Mouse (Mus musculus): Measurements from ENCODE around the gene Tbx10.
"Not testable (repeated sequence)": the region's sequence is repeated elsewhere in the genome, so short reads cannot be mapped to it uniquely, and the experiment has no call there.

Tbx10 gene

DNA sequence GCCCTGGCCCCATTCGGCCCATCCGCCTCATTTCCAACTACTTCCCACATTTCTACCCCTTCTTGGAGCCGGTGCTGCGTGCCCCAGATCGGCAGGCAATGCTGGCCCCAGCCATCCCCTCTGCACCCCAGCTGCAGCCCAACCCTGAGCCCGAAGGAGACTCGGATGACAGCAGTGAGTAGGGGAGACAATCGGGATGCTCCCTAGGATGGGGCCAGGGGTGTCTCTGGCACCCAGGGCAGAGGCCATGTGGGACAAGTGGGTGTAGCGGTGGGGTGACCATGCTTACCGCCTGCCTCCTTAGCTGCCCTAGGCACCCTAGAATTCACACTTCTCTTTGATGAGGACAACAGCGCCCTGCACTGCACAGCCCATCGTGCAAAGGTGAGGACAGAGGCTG lies 11.1 kb downstream of the Tbx10 start:
- no peak for DNase-seq (ENCODE audit: low read depth, low spot score)

DNA sequence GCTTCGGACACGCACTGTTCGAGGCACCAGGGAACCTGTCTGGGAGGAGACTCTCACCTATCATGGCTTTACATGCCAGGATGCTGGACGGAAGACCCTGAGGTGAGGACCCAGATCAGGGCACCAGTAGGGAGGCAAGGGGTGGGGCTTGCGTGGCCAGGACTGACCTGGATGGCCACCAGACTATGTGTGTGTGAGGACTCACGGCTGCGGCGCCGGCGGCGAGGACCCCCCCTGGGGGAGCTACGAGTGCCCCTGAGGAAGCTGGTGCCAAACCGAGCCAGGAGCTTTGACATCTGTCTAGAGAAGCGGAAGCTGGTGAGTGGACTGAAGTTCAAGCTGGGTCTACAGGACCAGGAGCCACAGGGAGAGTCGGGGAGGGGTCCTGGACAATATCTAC lies 11.8 kb downstream of the Tbx10 start:
- DNase-seq (ENCODE audit: low read depth, low spot score) = no peak

- DNase-seq (ENCODE audit: low read depth, low spot score) = no peak
Measured at GRCm38 (mm10) chr19:4005091-4005490, 12.5 kb downstream of the Tbx10 start.

DNA sequence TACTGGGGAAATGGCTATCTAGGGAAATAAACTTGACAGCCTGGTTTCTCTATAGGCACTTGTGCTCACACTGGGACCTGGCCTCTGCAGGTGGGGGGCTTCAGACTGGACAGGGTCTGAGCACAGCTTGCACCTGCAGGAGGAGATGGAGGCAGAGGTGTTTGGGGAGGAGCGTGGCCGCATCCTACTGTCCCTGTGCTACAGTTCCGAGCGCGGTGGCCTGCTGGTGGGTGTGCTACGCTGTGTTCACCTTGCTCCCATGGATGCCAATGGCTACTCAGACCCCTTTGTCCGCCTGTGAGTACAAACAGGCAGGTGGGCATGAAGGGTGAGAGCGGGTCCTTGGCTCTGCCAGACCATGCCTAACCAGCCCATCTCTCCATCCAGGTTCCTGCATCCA lies 13.4 kb downstream of the Tbx10 start:
- no peak for DNase-seq (ENCODE audit: low read depth, low spot score)

DNA sequence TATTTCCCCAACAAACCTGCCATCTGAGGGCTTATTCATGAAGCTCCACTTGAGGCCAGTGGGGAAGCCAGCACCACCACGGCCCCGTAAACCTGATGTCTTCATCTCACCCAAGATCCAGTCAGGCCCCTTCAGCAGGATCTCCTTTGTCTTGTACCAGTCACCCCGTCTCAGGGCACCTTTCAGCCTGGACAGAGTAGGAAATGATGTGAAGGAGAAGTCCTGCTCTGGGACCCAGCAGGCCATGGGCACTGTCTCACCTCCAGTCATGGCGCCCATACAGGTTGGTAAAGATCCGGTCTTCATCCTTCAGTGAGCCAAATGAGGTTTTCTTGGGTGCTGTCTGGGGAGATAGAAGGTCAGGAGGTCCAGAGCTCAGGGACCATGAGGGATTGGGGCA lies 18.5 kb downstream of the Tbx10 start:
- DNase-seq (ENCODE audit: low read depth, low spot score) = no peak

GRCm38 (mm10) chr19:4012432-4013022 lies 20.0 kb downstream of the Tbx10 start, which contains the start of gene Ndufv1:
TSS of gene Ndufv1 (minus strand) at chr19:4012806.
- peak; percentile 100 for DNase-seq (ENCODE audit: low read depth, low spot score)

DNA sequence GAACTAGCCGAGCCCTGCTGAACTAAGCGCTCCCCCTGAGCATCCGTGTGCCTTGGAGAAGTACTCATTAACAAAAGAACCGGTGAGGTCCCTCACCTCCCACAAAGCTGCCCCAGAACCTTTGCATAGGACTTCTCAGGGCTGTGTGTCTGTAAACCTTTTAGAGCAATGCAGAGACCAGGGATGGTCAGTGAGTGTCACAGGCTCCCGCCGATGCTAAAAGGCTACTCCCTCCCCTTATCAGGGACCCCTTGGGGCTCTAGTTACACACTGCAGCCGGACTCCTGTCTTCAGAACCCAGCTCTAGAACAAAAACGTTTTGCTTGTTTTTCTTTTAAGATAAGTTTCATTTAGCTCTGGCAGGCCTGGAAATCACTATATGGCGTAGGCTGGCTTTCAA lies 20.5 kb downstream of the Tbx10 start:
- DNase-seq (ENCODE audit: low read depth, low spot score) = no peak

DNA sequence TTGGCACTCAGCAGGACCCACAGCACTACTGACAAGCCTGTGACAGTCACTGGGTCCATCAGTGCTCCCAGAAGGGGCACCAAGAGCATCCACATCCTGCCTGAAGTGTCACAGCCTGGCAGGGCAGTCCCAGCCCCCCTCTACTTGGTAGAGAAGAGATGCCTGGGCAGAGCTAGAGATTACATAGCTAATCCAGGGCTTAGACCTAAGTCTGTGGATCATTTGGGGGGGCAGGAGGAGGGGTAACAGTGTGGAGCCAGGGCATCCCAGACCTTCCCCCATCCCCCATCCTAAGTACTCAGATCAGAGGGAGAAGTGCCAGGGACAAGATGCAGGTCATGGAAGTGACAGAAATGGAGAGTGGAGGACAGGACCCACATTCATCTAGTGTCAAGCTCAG lies 22.2 kb downstream of the Tbx10 start:
- no peak for DNase-seq (ENCODE audit: low read depth, low spot score)

DNA sequence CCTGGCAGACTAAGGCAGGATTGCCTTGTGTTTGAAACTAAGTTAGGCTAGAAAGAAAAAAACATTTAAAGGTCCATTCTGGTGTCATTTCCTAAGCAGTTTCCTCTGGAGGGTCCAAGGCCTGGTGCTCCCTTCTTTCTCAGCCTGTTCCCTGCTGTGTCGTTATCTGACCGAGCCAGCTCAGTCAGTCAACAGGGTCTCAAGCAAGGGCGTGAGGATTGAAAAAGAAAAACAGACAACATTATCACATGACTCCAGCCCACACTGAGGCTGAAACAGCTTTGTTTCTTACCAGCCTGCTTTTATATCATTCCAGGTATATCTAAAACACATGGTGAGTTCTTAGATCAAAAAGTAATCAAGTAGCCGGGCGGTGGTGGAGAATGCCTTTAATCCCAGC lies 23.1 kb downstream of the Tbx10 start:
- peak; percentile 31 for DNase-seq (ENCODE audit: low read depth, low spot score)

DNA sequence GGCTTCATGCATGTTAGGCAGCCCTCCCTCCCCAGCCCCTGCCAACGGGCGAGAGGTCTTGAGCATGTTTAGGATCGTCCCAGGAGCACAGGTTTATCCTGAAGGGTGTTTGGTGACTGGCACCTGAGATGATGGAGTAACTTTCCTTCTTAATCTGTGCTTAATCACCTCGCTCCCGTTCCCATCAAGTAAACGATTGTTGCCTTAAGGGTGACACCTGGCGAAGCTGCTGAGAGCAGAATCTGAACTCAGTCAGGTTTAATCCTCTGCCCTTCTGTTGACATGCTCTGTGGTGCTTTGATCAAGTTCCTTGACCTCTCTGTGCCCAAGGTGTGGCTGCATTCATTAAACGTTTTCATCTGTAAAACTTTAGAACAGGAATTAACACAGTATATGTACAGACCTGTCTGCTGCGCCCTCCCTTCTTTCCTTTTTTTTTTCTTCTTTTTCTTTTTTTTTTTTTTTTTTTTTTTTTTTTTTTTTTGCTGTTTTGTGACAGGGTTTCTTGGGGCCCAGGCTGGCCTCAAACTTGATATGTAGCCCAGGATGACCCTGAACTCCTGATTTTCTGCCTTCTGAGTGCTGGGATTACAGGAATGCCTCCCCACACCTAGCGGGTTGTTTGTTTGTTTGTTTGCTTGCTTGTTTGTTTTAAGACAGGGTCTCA lies 25.5 kb downstream of the Tbx10 start:
- DNase-seq (ENCODE audit: low read depth, low spot score) = peak; percentile 33

- DNase-seq (ENCODE audit: low read depth, low spot score) = peak; percentile 90
Measured at GRCm38 (mm10) chr19:4018743-4019583, 26.4 kb downstream of the Tbx10 start.

DNA sequence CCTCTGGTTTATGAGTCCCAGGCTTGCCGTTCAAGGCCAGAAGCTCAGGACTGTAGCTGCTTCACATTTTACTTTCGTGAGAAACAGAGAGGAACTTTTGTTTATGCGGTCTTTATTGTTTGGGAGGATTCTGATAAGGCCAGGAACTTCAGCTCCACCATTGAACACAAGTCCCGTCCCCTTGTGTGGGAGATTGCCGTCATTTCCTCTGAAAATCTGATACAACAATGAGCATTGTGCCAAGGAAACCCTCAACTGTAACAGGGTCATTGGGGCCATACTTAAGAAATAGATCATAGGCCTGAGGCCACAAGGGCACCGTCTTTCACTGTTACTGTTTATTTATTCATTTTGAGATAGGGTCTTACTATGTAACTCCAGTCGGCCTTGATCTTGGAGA lies 30.6 kb downstream of the Tbx10 start:
- no peak for DNase-seq (ENCODE audit: low read depth, low spot score)

- DNase-seq (ENCODE audit: low read depth, low spot score) = no peak
Measured at GRCm38 (mm10) chr19:4027576-4027975, 35.0 kb downstream of the Tbx10 start.

DNA sequence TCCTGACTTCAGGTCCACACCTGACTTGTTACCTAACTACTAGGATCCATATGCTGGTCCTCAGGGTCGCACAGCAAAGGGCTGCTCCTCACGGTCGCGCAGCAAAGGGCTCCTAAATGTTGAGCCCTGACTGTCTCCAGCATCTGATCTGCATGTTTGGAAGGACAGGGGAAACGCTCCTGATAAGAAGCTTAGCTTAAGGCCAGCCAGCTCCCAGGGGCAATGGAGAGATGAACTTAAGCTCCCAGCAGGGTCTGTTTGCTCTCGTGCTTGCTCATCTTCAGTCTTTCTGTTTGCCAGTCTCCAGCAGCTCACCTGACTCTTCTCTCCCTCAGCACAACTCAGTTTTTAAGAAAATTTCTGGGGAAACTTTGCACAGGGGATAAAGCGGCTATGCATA lies 40.1 kb downstream of the Tbx10 start:
- no peak for DNase-seq (ENCODE audit: low read depth, low spot score)

DNA sequence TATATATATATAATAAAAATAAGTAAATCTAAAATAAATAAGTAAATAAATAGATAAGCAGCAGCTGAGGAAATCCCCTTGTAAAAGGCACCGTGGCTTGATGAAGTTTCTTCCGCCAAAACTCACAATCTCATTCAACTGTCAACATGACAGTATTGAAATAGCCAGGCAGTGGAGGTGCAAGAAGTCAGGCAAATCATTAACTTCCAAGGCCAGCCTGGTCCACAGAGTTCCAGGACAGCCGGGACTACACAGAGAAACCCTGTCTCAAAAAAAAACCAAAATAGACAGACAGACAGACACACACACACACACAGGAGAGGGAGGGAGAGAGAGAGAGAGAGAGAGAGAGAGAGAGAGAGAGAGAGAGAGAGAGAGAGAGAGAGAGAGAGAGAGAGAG lies 40.7 kb downstream of the Tbx10 start:
- DNase-seq (ENCODE audit: low read depth, low spot score) = no peak

- no peak for DNase-seq (ENCODE audit: low read depth, low spot score)
Measured at GRCm38 (mm10) chr19:4033742-4034141, 41.2 kb downstream of the Tbx10 start.

DNA sequence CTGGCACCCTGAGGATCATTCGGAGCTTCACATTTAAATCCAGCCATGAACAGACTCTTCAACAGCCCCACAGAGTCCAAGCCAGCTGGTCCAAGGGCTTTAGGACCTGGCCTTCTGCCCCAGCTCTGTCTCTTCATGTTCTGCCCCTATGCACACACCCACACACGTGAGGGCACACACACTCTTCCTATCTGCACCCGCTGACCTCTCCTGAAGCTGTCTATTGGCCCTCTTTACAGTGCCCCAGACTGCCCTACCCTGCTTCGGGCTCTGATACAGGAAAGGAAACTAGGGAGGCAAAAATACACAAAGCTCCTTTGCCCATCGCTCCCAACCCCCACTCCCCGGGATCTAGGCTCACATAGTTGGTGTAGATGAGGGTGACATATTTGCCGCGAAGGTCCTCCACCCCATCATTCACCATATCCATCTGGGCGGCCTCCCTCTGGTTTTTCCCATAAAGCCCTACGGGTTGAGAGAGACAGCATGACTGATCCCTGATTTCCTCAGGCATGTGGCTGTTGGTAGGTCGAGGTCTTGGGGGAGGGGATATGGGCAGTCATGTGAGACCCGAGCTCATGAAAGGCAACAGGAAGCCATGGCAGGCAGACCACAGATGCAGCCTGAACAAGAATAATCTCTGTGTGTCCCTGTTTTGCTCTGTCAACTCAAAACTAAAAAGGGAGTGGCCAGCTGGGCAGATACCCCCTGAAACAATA lies 43.9 kb downstream of the Tbx10 start:
- no peak for DNase-seq (ENCODE audit: low read depth, low spot score)

- DNase-seq (ENCODE audit: low read depth, low spot score) = not testable (repeated sequence)
Measured at GRCm38 (mm10) chr19:4037154-4037787, 44.7 kb downstream of the Tbx10 start.

- peak; percentile 82 for DNase-seq (ENCODE audit: low read depth, low spot score)
Measured at GRCm38 (mm10) chr19:4037788-4038232, 45.3 kb downstream of the Tbx10 start, which contains the start of gene Gstp1. TSS of gene Gstp1 (minus strand) at chr19:4037985.

DNA sequence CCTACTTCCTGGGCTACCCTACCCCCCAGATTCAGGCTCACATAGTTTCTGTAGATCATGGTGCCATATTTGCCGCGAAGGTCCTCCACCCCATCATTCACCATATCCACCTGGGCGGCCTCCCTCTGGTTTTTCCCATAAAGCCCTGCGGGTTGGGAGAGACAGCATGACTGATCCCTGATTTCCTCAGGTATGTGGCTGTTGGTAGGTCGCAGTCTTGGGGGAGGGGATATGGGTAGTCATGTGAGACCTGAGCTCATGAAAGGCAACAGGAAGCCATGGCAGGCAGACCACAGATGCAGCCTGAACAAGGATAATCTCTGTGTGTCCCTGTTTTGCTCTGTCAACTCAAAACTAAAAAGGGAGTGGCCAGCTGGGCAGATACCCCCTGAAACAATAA lies 48.4 kb downstream of the Tbx10 start:
- peak; percentile 68 for DNase-seq (ENCODE audit: low read depth, low spot score)

- DNase-seq (ENCODE audit: low read depth, low spot score) = not testable (repeated sequence)
Measured at GRCm38 (mm10) chr19:4041500-4041899, 48.9 kb downstream of the Tbx10 start.
